Mouse (Mus musculus) ES-E14 (cell line): ENCODE measurements around the gene Trarg1. TPM values are rescaled to one million over a fixed set of nuclear protein-coding genes. Genes with fewer than 3 reads are reported as not detected.

ENCODE experiments used
- DNase-seq: peaks from one replicate; pipeline ENCODE4 v3.0.0-alpha.2; 2013; ENCODE audit warnings: low read depth, low spot score
- H3K27ac ChIP-seq: 2 replicates; pipeline ENCODE4 v1.5.1; 2012; ENCODE audit warnings: low read depth, mild to moderate bottlenecking, low read length, moderate library complexity, mixed read lengths; ENCODE audit not compliant: poor library complexity, insufficient read depth, severe bottlenecking
- H3K36me3 ChIP-seq: 2 replicates; pipeline ENCODE4 v1.6.1; 2012; ENCODE audit warnings: mild to moderate bottlenecking, low read length, moderate library complexity, mixed read lengths; ENCODE audit not compliant: control insufficient read depth, poor library complexity, insufficient read depth, severe bottlenecking
- H3K4me1 ChIP-seq, 2 experiments: fragments of 150-350 bp in 1 of 2; sonication (generic) in 1 of 2; 2 replicates each; pipeline ENCODE4 v1.6.1; 2012; ENCODE audit warnings: low read length in 2 of 2, mild to moderate bottlenecking in 1 of 2, mixed read lengths in 1 of 2; ENCODE audit not compliant: control insufficient read depth in 2 of 2, insufficient read depth in 2 of 2, poor library complexity in 1 of 2
- H3K4me3 ChIP-seq, 2 experiments: fragments of 150-350 bp in 1 of 2; sonication (generic) in 1 of 2; 2 replicates each; pipeline ENCODE4 v1.5.1; 2012; ENCODE audit warnings: low read length in 2 of 2, low read depth in 1 of 2, mild to moderate bottlenecking in 1 of 2, mixed read lengths in 1 of 2; ENCODE audit not compliant: insufficient read depth in 1 of 2, poor library complexity in 1 of 2, severe bottlenecking in 1 of 2
- H3K9ac ChIP-seq: 2 replicates; pipeline ENCODE4 v1.6.1; 2012; ENCODE audit warnings: low read depth, mild to moderate bottlenecking, low read length, mixed read lengths; ENCODE audit not compliant: poor library complexity, insufficient read depth, severe bottlenecking
- H3K9me3 ChIP-seq: fragments of 150-350 bp; sonication (generic); 2 replicates; pipeline ENCODE4 v1.6.1; 2012; ENCODE audit warnings: low read depth, mild to moderate bottlenecking, low read length; ENCODE audit not compliant: control insufficient read depth, insufficient read depth
- CHD2 ChIP-seq: IDR thresholded peaks from 2 replicates; pipeline ENCODE4 v1.6.1; 2014; ENCODE audit warnings: mild to moderate bottlenecking, low read depth, low read length, inconsistent platforms
- HCFC1 ChIP-seq: IDR thresholded peaks from 2 replicates; pipeline ENCODE4 v1.6.1; 2012; ENCODE audit warnings: low read length, inconsistent platforms, borderline replicate concordance; ENCODE audit not compliant: insufficient read depth
- MAFK ChIP-seq: IDR thresholded peaks from 2 replicates; pipeline ENCODE4 v1.6.1; 2014; ENCODE audit warnings: mild to moderate bottlenecking, low read depth, low read length, inconsistent platforms; ENCODE audit not compliant: insufficient read depth
- ZC3H11A ChIP-seq: IDR thresholded peaks from 2 replicates; pipeline ENCODE4 v1.6.1; 2012; ENCODE audit warnings: low read depth, mild to moderate bottlenecking, inconsistent platforms, low read length, borderline replicate concordance
- ZNF384 ChIP-seq: IDR thresholded peaks from 2 replicates; pipeline ENCODE4 v1.6.1; 2012; ENCODE audit warnings: low read depth, low read length, inconsistent platforms
- in situ Hi-C, 2 experiments: fragments of 600-800 bp; cut with MboI; formaldehyde crosslinking; loops; one replicate each; pipeline ENCODE4 v1.15.1; 2025; ENCODE audit warnings: low sequenced_read_pairs in 2 of 2, inconsistent platforms in 1 of 2; ENCODE audit not compliant: unreplicated experiment in 2 of 2
- total RNA-seq: library from RNA; depleted of rRNA; stranded (reverse); fragments of 300-350 nt; gene quantifications from 2 replicates; pipeline ENCODE4 v1.2.3, GENCODE M21; 2012

Gene Trarg1
- total RNA-seq, 1 experiment, result not detected

DNA sequence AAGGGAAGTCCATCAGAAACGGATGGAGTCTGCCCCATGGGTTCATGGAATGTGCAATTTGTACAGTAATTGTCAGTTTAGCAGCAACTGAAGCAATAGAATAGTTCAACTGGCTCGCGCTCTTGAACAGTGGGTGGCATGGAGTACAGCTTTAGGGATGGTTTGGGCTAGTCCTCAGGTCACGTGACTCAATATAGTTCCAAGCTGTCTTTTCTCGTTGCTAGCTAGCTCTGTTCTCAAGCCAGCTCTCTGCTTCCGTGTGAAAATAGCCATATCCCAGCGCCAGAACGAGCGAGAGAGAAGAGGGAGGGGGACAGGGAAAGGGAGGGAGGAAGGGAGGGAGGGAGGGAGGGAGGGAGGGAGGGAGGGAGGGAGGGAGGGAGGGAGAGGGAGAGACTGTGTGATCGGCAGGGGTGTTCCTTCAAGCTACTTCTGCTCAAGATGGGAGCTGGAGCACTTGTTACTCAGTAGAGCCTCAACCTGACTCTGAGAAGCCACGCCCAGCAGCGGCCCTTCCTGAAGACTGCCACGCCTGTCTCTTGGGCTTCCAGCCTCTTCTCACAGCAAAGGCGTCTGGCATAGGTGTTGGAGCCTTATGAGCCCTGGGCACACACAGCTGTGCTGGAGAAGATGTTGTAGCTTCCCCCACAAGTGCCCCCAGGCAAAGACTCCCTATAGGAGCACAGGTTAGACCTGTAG lies 28.6 kb upstream of the Trarg1 start:
- no peak for TF ChIP-seq MAFK
- no peak for TF ChIP-seq ZC3H11A
- no peak for TF ChIP-seq HCFC1
- no peak for TF ChIP-seq ZNF384
- TF ChIP-seq CHD2, result no peak
- peaks cover 0 to 3% of the 10 kb centered on the region in 2 experiments; a peak in 2 of 4 replicates for H3K4me1 ChIP-seq
- H3K9me3 ChIP-seq, result no peaks in the 10 kb centered on the region
- in situ Hi-C loops, result no loop called here
- no peak overlapping the region for H3K9ac ChIP-seq
- no peak for DNase-seq
- H3K36me3 ChIP-seq, result no peaks in the 10 kb centered on the region
- H3K4me3 ChIP-seq, result no peak overlapping the region
- no peak overlapping the region for H3K27ac ChIP-seq

DNA sequence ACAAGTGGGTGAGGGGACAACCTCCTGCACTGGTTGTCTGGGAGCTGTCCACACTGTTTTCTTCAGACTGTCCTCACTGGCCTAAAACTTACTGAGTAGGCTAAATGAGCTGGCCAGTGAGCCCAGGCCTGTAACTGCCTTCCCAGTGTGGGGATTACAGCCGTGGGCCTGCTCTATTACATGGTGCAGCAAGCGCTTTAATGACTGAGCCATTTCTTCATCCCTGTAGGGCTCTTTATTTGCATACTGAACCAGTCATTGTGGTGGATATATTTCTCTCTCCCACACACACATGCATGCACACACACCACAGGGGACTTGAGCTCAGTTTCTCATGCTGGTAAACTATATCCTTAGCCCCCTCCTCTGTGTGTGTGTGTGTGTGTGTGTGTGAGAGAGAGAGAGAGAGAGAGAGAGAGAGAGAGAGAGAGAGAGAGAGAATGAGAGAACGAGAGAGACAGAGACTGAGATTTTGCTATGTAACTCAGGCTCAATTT lies 26.7 kb upstream of the Trarg1 start:
- Histone ChIP-seq H3K4me3 (no peak overlapping the region), H3K4me1 (peaks cover 0 to 2% of the 10 kb centered on the region in 2 experiments; a peak in 1 of 4 replicates), H3K9ac (no peak overlapping the region), H3K9me3 (no peaks in the 10 kb centered on the region), H3K36me3 (no peaks in the 10 kb centered on the region), H3K27ac (no peak overlapping the region)
- no peak for DNase-seq
- TF ChIP-seq ZC3H11A, result no peak
- no peak for TF ChIP-seq MAFK
- TF ChIP-seq ZNF384, result no peak
- TF ChIP-seq HCFC1, result no peak
- no peak for TF ChIP-seq CHD2
- in situ Hi-C loops, result no loop called here

DNA sequence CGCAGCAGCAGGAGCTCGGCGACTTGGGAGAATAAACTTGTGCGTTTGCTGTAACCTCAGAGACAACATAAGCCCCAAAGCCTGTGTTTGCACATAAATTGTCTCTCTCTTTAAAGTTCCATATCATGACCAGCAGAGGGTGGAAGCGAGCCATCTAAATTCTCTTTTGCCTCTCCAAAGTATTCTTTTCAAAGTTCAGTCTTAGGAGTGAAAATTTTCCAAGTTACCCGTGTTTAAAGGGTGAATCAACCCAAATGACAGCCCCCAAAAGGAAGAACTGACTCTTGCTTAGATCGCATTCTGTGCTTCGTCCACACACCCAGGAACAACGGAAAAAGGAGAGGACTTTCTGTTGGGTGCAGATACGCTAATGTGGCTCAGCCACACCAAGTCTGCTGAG lies 24.5 kb upstream of the Trarg1 start:
- no peak overlapping the region for H3K9ac ChIP-seq
- H3K4me3 ChIP-seq, result no peak overlapping the region
- no peak for DNase-seq
- H3K36me3 ChIP-seq, result no peaks in the 10 kb centered on the region
- no peaks in the 10 kb centered on the region for H3K9me3 ChIP-seq
- in situ Hi-C loops, result no loop called here
- TF ChIP-seq CHD2 (no peak), HCFC1 (no peak), ZC3H11A (peak; percentile 55; the same call in 1 of the 2 replicates)
- no peak overlapping the region for H3K27ac ChIP-seq
- H3K4me1 ChIP-seq, result peaks cover 0 to 2% of the 10 kb centered on the region in 2 experiments; a peak in 1 of 4 replicates

DNA sequence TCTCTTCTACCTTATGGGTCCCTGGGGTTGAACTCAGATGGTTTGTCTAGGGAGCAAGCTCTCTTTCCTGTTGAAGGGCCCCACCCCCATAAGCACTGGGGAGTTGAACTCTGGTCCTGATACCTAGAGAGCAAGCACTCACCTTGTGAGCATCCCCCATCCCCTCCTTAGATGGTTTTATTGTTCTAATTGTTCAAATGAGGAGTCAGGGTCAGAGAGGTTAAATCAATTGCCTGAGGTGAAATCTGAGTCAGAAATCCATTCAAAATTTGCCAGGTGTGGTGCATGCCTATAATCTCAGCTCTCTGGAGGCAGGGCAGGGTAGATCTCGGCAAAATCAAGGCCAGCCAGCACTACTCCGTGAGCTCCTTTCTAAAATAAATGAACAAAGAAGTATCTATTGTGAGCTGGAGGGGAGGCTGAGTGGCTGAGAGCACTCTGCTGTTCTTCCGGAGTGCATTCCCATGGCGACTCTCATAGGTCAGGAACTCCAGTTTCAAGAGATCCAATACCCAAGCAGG lies 22.1 kb upstream of the Trarg1 start:
- Histone ChIP-seq H3K4me3 (no peak overlapping the region), H3K36me3 (no peaks in the 10 kb centered on the region), H3K4me1 (peaks cover 0 to 5% of the 10 kb centered on the region in 2 experiments; a peak in 2 of 4 replicates), H3K9ac (no peak overlapping the region), H3K9me3 (no peaks in the 10 kb centered on the region), H3K27ac (no peak overlapping the region)
- in situ Hi-C loops, result no loop called here
- TF ChIP-seq ZC3H11A (no peak), CHD2 (no peak), ZNF384 (no peak), HCFC1 (no peak), MAFK (no peak)
- DNase-seq, result no peak
